Mouse (Mus musculus) liver, embryonic 14.5 days (tissue): ENCODE results near the gene Hdc.

Experiments used
- CTCF ChIP-seq: IDR thresholded peaks from 2 replicates; pipeline ENCODE4 v1.5.1; 2016; ENCODE audit warnings: antibody characterized with exemption, low read depth, control low read depth
- EP300 ChIP-seq: IDR thresholded peaks from 2 replicates; pipeline ENCODE4 v1.6.1; 2016; ENCODE audit warnings: antibody characterized with exemption, low read depth

DNA sequence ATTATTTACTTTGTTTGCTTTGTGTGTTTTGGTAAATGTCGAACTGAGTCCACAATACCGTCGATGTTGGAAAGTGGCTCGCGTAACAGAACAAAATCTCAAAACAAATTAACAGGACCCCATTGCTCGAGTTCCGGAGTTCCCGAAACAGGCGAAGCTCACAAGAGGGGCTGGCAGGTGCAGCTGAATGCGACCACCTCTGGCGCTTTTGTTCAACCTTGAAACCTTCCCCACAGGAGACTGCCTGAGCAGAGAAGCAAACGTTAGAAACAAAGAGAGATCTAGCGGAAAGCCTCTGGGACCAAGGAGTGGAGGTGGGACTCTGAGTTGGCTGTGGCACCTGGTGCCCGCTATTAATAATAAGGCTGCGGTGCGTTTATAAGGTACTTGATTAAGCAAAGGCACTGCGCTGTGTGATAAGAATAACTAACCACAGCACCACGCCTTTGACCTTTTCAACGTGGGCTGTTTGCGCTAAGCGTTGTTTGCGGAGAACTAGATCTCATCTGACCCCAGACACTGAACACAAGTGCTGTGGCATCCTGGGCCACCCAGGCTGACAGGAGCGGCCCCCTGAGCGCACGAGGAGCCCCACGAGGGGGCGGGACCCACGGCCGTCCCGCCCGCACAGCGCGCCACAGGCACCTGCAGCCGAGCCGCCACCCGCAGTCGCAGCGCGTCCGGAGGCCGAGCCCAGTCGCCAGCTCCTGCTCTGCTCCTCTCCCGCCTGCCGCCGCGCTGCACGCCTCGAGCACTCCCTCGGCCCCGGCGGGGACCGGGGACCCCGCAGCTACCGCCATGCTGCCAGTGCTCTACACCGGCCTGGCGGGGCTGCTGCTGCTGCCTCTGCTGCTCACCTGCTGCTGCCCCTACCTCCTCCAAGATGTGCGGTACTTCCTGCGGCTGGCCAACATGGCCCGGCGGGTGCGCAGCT is 66.5 kb downstream of the Hdc start, which contains the start of gene Slc27a2:
- TF ChIP-seq CTCF (no peak), EP300 (no peak)
